Mouse (Mus musculus) midbrain, postnatal 0 days (tissue): ENCODE results near the gene Apc2. TPM values are rescaled to one million over a fixed set of nuclear protein-coding genes. Genes with fewer than 3 reads are reported as not detected.

Source experiments
- ATAC-seq: fragments of 200-750 bp; cut with Nextera tagmentation; 2 replicates; pipeline ENCODE4 v1.8.0; 2017; ENCODE audit warnings: moderate number of reproducible peaks, mild to moderate bottlenecking, moderate TSS enrichment, moderate library complexity; ENCODE audit not compliant: low FRiP score
- DNase-seq: peaks from one replicate; pipeline ENCODE4 v3.0.0-alpha.2; 2015; ENCODE audit warnings: low spot score
- H3K27ac ChIP-seq: fragments of 300-500 bp; sonication (generic); 2 replicates; pipeline ENCODE4 v1.5.1; 2014; ENCODE audit warnings: low read depth, mild to moderate bottlenecking, low read length, mixed read lengths
- H3K27me3 ChIP-seq: fragments of 300-500 bp; sonication (generic); 2 replicates; pipeline ENCODE4 v1.6.1; 2014; ENCODE audit warnings: low read length, control low read depth, mixed read lengths; ENCODE audit not compliant: insufficient read depth
- H3K36me3 ChIP-seq: fragments of 300-500 bp; sonication (generic); 2 replicates; pipeline ENCODE4 v1.6.1; 2014; ENCODE audit warnings: low read length, control low read depth, mixed read lengths; ENCODE audit not compliant: insufficient read depth
- H3K4me1 ChIP-seq: fragments of 300-500 bp; sonication (generic); 2 replicates; pipeline ENCODE4 v1.6.1; 2014; ENCODE audit warnings: mild to moderate bottlenecking, control low read depth, antibody characterized with exemption, low read length, mixed read lengths; ENCODE audit not compliant: insufficient read depth
- H3K4me2 ChIP-seq: fragments of 300-500 bp; sonication (generic); 2 replicates; pipeline ENCODE4 v1.6.1; 2014; ENCODE audit warnings: low read depth, mild to moderate bottlenecking, low read length, mixed read lengths; ENCODE audit not compliant: poor library complexity, severe bottlenecking
- H3K4me3 ChIP-seq: fragments of 300-500 bp; sonication (generic); 2 replicates; pipeline ENCODE4 v1.5.1; 2014; ENCODE audit warnings: low read depth, mild to moderate bottlenecking, low read length, moderate library complexity
- H3K9ac ChIP-seq: fragments of 300-500 bp; sonication (generic); replicated peaks from 2 replicates; pipeline ENCODE4 v1.6.1; 2014; ENCODE audit warnings: mild to moderate bottlenecking, low read length, moderate library complexity, mixed read lengths; ENCODE audit not compliant: poor library complexity, severe bottlenecking
- H3K9me3 ChIP-seq: fragments of 300-500 bp; sonication (generic); 2 replicates; pipeline ENCODE4 v1.6.1; 2016; ENCODE audit warnings: low read length, control low read depth
- CTCF ChIP-seq: IDR thresholded peaks from 2 replicates; pipeline ENCODE4 v1.5.1; 2016; ENCODE audit warnings: antibody characterized with exemption, mild to moderate bottlenecking
- WGBS: fragments of 180-500 bp; shearing (Covaris S2); extraction: QIAGEN DNeasy Blood & Tissue Kit; methylation state at CpG from one replicate; pipeline ENCODE4 v1.1.7; 2014; 5-methylcytosine and 5-hydroxymethylcytosine counted together
- polyA plus RNA-seq: library from polyadenylated mRNA; unstranded; fragments of >200 nt; fragmentation: Nextera tagmentation; extraction: Ambion mirVana; gene quantifications from 2 replicates; pipeline ENCODE4 v1.2.1, GENCODE M21; 2015
- total RNA-seq: library from RNA; depleted of rRNA; stranded (reverse); fragments of >200 nt; gene quantifications from 2 replicates; pipeline ENCODE4 v1.2.3, GENCODE M21; 2014

Gene Apc2
- total and polyA plus RNA-seq, 2 experiments from 2014 or later: 110 to 370 TPM

- DNase-seq: no peak
- no peak for ATAC-seq
- Histone ChIP-seq H3K36me3 (peaks cover 4% of the 10 kb centered on the region), H3K4me2 (peak overlapping the region; percentile 90), H3K4me3 (peak overlapping the region; percentile 51), H3K9me3 (no peaks in the 10 kb centered on the region), H3K27ac (0 out of 2 replicates have a peak overlapping the region, but pooled peaks have one; percentile 13), H3K27me3 (no peaks in the 10 kb centered on the region), H3K9ac (peak overlapping the region; percentile 61), H3K4me1 (peaks cover 7% of the 10 kb centered on the region)
- peak; percentile 33; the same call in 1 of the 2 replicates for TF ChIP-seq CTCF
- WGBS: 4% methylated on average over 27 of the region's 28 CpGs
These were observed 27.0 kb downstream of the Apc2 start for GRCm38 (mm10) chr10:80322811-80323211.

- Histone ChIP-seq H3K9ac (peak overlapping the region; percentile 61), H3K27ac (peak overlapping the region; percentile 13; the same call in 1 of the 2 replicates), H3K9me3 (no peaks in the 10 kb centered on the region), H3K36me3 (0 out of 2 replicates have a peak, but pooled peaks cover 3% of the 10 kb centered on the region), H3K4me2 (peak overlapping the region; percentile 90), H3K27me3 (no peaks in the 10 kb centered on the region), H3K4me3 (peak overlapping the region; percentile 51), H3K4me1 (peaks cover 7% of the 10 kb centered on the region)
- no peak for TF ChIP-seq CTCF
- DNase-seq (no peak), ATAC-seq (0 out of 2 replicates have a peak, but pooled peaks have one; percentile 12)
- WGBS: 1% methylated on average over 38 of the region's 46 CpGs
These were observed 27.7 kb downstream of the Apc2 start for GRCm38 (mm10) chr10:80323261-80324119.

DNA sequence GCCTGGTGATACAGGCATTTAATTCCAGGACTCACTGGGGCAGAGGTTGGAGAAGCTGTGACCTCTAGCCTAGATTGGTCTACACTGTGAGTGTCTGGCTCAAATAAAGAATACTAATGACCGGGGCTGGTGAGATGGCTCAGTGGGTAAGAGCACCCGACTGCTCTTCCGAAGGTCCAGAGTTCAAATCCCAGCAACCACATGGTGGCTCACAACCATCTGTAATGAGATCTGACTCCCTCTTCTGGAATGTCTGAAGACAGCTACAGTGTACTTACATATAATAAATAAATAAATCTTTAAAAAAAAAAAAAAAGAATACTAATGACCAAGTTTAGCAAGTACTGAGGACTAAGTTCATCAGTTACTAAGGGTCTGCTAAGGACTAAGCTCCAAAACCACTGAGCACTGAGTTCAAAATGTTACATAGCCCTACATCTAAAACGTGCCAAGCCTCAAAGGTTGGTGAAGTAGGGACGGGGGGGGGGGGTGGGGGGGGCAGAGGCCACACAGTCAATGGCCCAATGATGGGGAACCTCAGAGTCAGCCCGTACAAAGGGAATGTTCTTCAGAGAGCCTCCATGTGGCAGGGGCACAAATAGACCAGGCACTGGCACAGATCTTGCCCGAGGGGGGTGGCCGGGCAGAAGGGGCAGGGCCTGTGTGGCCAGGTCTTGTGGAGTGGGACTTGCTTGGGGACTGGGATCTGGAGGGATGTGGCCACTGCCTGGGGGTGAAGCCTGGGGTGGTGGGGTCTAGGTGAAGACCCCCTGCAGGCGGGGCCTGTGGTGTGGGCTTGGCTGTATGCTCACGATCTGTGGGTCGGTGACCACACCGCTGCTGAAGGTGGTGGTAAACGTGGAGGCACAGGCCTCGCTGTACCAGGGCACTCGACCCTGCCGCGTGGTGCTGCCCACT, 28.6 kb downstream of the Apc2 start:
- Histone ChIP-seq H3K4me3 (peak overlapping the region; percentile 51; the same call in 1 of the 2 replicates), H3K27me3 (no peaks in the 10 kb centered on the region), H3K36me3 (no peaks in the 10 kb centered on the region), H3K4me1 (peaks cover 7% of the 10 kb centered on the region), H3K27ac (no peak overlapping the region), H3K9me3 (no peaks in the 10 kb centered on the region), H3K9ac (no peak overlapping the region), H3K4me2 (peak overlapping the region; percentile 90)
- TF ChIP-seq CTCF: no peak
- DNase-seq (no peak), ATAC-seq (no peak)
- 80% methylated on average over 17 of the region's 17 CpGs for WGBS

DNA sequence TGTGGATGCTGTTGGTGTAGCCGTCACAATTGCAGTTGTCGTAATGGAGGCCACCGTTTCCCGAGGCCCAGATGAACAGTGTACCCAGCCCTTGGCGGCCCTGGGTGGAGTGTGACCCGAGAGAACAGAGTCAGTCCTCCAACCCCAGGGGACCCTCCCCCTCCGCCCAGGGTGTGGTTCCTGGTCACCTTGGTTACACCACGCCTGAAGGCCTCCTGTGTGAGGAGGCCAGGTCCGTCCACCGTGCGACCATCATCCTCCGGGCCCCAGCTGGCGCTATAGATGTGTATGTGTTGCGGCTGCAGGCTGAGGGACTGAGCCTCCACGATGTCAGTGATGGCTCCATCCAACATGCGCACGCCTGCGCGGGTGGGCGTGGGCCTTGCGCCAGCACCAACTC, 29.3 kb downstream of the Apc2 start:
- H3K27me3 ChIP-seq: no peaks in the 10 kb centered on the region
- TF ChIP-seq CTCF: no peak
- no peak overlapping the region for H3K9ac ChIP-seq
- no peak overlapping the region for H3K4me3 ChIP-seq
- DNase-seq (no peak), ATAC-seq (no peak)
- H3K36me3 ChIP-seq: no peaks in the 10 kb centered on the region
- H3K9me3 ChIP-seq: no peaks in the 10 kb centered on the region
- no peak overlapping the region for H3K27ac ChIP-seq
- no peak overlapping the region for H3K4me2 ChIP-seq
- 92% methylated on average over 21 of the region's 21 CpGs for WGBS
- H3K4me1 ChIP-seq: peaks cover 4% of the 10 kb centered on the region; the same call in 1 of the 2 replicates

- H3K27ac ChIP-seq: no peak within 1 kb of the TSS
- DNase-seq: peak; percentile 98
- H3K27me3 ChIP-seq: no peaks in the 10 kb centered on the region
- TF ChIP-seq CTCF: no peak
- H3K4me1 ChIP-seq: peaks cover 5% of the 10 kb centered on the region; the same call in 1 of the 2 replicates
- H3K36me3 ChIP-seq: no peaks in the 10 kb centered on the region
- peak within 1 kb of the TSS; percentile 51; the same call in 1 of the 2 replicates for H3K9ac ChIP-seq
- WGBS: 5% methylated on average over 32 of the region's 36 CpGs
- H3K4me2 ChIP-seq: peak within 1 kb of the TSS; percentile 79
- no peaks in the 10 kb centered on the region for H3K9me3 ChIP-seq
- H3K4me3 ChIP-seq: peak within 1 kb of the TSS; percentile 48
- peak; percentile 95 for ATAC-seq
These were observed 33.7 kb downstream of the Apc2 start, which contains the start of the genes Pcsk4 and Reep6 for GRCm38 (mm10) chr10:80329273-80330081. Gene Pcsk4 (minus strand): TSS chr10:80329498. Gene Reep6 (plus strand): TSS chr10:80329953.
